Mouse (Mus musculus): ENCODE results near the gene Csrnp2. TPM values are rescaled to one million over a fixed set of nuclear protein-coding genes. Genes with fewer than 3 reads are reported as not detected.

The Csrnp2 gene
- total RNA-seq, 2 experiments from 2014 or later: 0.51 TPM; not detected in 1

DNA sequence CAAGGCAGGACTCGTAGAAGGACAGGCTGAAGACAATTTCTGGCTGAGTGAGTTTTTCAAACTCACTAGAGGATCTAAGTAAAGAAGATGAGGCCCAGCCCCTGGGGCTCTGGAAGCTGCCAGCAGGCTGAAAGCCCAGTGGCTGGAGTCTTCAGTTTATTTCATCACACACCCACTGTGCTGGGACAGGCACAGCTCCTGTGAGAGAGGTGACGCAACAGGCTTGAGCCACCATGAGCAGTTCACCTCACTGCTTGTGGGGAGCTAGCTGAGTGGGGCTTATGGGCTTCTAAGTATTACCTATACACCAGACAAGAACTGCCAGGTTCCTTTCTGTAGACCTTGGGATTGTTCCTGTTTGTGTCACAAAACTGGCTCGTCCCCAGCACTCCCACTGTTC, 9.7 kb downstream of the Csrnp2 start:
- no peak for ATAC-seq (replicated peaks; ENCODE audit: low FRiP score, poor library complexity, severe bottlenecking)

DNA sequence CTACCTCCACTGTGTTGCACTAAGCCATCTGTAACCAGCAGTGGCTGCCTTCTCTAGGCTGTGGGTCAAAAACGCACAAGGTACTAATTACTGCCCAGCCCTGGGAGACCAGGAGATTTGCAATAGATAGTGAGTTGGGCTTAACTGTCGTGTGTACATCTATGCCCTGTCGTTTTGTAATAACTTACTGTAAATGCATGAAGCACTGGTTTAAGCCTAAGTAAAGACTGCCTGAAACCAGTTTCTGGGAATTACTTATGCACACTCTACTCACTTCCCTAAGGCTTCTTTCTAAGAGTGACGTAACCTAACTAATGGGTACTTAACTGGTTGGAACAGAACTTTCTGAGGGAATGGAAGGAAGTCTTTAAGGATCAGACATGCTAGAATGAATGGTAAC, 16.4 kb downstream of the Csrnp2 start:
- ATAC-seq (replicated peaks; ENCODE audit: low FRiP score, poor library complexity, severe bottlenecking): no peak

DNA sequence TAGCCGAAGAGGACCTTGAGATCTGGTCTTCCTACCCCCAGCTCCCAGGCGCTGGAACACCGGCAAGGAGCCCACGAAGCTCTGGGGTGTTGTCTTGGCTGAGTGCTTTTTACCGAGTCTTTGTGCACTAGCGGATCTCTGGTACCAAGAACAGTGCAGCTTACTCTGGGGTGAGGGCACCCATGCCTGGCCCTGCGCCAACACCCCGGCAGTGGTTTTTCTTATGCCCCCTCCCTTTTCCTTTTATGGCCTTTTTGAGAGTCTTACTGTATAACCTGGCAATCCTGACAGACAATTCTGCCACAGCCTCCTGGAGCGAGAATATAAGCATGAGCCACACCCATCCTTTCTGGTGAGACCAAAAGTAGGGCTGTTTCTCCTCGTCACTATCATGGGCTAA, 16.9 kb downstream of the Csrnp2 start:
- no peak for ATAC-seq (replicated peaks; ENCODE audit: low FRiP score, poor library complexity, severe bottlenecking)

DNA sequence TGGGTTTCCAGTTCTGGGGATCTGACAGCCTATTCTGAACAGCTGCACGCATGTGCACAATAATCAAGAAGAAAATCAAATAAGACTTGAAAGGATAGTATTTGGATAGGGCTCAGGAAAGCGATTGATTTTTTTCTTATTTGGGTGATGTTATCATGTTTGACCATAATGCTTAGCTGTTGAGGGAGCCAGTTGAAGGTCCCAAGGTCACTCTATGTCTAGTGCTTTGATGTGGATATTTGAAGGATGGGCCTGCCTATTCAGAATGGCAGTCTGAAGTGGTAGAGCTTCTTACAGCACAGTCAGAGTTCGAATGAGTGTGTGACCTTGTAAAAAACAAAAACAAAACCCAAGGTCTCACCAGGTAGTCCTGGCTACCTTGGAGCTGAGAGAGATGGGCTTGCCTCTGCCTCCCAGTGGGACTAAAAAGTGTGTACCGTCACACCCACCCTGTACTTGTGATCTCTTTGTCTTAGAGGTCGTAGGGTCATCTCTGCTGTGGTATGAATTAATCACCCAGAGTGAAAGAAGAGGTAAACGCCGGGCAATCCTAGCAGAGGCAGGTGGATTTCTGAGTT, 21.3 kb downstream of the Csrnp2 start:
- no peak for ATAC-seq (replicated peaks; ENCODE audit: low FRiP score, poor library complexity, severe bottlenecking)

DNA sequence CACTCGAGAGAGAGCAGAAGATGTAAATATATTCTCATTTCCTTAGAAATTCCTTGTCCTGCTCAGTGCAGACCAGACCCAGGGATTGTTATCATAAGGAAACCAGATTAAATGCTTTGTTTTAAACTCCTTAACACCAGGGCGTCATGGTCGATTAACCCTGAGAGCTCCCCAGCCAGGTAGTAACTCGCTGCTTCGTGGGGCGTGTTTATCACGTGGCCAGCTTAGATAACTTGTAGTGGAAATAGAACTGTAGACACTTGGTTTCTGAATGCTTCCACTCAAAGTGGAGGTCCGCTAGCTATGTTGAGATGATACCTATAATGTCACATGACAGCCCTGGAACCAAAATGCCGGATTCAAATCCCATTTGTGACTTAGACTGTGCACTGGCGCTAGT, 25.3 kb downstream of the Csrnp2 start:
- ATAC-seq (replicated peaks; ENCODE audit: low FRiP score, poor library complexity, severe bottlenecking): no peak

DNA sequence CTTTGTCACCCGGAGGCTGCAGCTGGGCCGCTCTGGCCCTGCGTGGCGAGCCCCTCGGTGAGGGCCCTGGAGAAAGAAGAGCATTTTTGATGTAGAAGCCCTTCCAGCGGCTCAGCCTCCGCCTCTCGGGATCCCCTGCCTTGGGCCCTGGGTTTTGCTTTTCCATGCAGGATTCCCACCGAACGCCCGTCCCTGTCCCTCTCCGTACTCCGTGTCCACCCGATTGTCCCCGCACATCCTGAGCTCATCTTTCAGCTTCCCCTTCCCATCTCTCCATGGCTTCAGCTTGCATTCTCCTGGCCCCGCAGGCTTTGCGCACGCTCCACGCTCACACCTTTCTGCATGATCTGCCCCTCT, 26.1 kb downstream of the Csrnp2 start:
- ATAC-seq (replicated peaks; ENCODE audit: low FRiP score, poor library complexity, severe bottlenecking): no peak

DNA sequence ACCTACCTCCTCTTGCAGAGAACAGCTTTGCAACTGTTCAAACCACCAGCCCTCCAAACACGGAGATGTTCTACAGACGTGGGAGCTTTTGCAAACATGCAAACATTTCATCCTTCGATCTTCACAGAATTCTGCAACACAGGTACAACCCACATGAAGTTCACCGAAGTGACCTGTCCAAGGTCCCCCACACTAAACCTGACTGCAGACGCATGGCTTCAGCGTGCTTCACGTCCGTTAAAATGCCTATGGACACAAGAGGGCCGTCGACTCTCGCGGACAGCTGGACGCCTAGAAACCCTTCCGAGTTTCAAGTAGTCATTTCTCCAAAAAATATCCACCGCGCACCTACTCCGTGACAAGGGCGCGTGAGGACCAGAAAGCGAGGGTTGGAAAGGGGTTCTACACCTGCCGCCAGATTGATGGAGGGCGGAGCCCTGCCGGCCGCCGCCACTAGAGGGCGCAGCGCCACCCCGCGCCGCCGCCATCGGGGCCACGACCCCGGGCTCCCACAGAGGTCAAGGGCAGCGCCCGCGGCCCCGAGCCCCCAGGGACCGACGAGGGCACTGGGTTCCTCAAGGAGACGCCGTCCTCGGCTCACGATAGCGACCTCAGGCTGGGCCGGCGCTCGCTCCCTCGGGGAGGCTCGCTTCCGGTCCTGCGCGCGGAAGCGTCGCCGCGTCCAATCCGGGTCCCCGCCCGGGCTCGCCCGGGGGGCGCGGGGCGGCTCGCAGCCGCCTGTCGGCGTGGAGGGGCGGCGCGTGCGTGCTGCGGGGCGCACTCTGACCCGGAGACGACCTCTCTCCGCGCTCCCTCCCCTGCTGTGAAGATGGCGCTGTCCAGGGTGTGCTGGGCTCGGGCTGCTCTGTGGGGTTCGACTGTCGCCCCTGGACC, 26.7 kb downstream of the Csrnp2 start, which contains the start of gene Letmd1:
Letmd1 (plus strand) TSS at position 729 of the 894 bp plus-strand sequence.
- ATAC-seq (replicated peaks; ENCODE audit: low FRiP score, poor library complexity, severe bottlenecking): peak; percentile 62

DNA sequence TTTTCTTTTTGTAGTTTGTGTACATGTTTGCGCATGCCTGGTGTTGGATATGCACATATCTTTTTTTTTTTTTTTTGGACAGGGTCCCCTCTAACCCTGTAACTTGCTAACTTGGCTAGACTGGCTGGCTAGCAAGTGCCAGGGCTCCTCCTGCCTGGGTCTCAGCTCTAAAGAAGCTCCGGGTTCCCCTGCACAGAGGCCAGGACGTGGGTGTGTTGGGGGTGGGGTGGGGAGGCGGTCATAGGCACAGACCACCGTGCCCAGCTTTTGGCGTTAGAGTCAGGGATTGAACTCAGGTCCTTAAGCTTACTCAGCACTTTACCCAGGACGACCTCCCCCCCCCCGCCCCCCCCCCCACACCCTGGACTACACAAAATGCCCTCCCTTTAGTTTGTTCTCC, 27.6 kb downstream of the Csrnp2 start:
- no peak for ATAC-seq (replicated peaks; ENCODE audit: low FRiP score, poor library complexity, severe bottlenecking)

DNA sequence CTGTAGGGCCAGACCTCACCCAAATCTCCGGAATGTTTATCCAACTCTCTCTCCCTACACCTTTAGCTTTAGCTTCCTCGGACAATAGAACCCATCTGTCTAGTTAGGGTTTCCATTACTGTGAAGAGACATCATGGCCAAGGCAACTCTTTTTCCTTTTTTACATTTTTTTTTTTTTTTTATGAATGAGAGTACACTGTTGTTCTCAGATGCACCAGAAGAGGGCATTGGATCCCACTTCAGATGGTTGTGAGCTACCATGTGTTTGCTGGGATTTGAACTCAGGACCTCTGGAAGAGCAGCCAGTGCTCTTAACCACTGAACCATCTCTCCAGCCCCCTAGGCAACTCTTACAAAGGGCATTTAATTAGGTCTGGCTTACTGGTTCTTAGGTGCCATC, 29.9 kb downstream of the Csrnp2 start:
- ATAC-seq (replicated peaks; ENCODE audit: low FRiP score, poor library complexity, severe bottlenecking): no peak

DNA sequence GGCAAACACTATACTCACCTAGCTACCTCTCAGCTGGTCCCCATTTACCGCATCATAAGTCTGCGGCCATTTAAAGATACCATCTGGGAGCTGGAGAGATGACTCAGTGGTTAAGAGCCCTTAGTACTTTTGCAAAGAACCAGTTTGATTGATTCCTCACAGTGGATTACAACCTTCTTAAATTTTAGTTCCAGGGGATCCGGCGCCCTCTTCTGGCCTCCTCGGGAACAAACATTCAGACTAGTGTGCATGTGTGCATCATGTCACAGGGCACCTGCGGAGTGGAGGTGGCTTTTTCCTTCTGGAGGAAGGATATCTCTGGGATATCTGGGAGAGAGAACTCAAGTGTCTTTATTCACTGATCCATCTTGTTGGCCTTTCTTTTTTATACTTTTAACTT, 31.6 kb downstream of the Csrnp2 start:
- peak; percentile 60 for ATAC-seq (replicated peaks; ENCODE audit: low FRiP score, poor library complexity, severe bottlenecking)

DNA sequence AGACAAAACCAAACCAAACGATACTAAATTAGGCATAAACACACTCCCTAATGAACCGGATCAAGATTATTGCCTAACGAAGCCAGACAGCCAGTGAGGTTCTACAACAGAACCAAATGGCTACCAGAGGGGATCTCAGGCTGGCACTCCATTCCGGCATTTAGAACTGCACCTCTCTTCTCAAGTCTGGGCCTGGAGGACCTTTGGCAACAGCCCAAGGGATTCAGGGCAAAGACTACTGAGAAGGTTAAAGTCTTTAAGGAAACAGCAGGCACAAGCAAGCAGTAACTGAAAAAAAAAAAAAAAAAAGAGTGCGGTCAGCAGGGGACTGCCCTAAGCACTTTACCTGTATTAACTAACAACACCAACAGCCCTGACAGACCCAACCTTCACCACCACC, 33.2 kb downstream of the Csrnp2 start:
- no peak for ATAC-seq (replicated peaks; ENCODE audit: low FRiP score, poor library complexity, severe bottlenecking)

DNA sequence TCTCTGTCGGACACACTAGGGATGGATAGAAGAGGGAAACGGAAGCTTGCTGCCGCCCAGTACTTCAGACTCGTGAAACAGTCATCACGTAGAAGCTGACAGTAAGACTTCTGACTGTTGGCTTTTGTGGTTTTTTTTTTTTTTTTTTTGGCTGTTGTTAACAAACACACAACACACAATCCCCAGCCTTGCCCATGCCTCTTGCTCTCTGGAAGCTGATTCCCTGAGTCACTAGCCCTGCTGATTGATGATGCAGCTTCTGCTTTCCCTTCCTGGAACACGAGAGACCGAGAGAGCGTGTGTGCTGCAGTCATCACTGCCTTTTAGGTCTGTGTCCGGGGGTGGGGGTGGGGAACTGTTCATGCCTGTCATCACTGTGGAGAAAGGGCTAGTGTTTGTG, 33.6 kb downstream of the Csrnp2 start:
- ATAC-seq (replicated peaks; ENCODE audit: low FRiP score, poor library complexity, severe bottlenecking): no peak

DNA sequence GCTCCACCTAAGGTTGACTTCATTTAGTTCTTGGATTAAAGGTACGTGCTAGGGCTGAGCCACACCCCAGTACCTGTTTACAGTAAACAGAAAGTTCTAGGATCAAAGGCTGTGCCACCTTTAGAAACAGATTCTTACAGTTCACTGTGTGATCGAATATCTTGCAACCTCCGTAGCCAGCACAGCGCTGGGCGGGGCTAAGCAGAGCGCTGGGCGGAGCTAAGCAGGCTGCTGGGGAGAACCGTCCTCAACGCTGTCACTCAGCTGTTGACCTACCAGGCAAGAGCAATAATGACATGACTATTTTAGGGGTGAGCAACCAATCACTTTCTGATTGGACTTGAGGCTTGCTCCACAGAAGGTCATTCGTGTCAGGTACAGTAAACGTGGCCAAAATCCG, 34.3 kb downstream of the Csrnp2 start:
- ATAC-seq (replicated peaks; ENCODE audit: low FRiP score, poor library complexity, severe bottlenecking): peak; percentile 82

DNA sequence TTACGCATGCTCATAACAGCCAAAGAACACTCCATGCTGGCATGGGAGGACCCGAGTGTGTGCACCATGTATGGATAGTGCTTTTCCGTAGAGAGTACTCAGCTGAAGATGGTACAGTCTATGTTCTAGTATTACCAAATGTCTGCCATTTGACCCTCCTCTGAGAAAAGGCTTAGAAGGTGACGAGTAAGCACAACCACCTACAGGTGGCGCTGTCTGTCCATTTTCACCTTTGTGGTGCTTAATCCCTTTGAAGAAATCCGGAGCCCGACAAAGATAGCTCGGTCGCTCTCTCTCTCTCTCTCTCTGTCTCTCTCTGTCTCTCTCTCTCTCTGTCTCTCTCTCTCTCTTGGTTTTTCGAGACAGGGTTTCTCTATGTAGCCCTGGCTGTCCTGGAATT, 37.2 kb downstream of the Csrnp2 start:
- ATAC-seq (replicated peaks; ENCODE audit: low FRiP score, poor library complexity, severe bottlenecking): peak; percentile 54; the same call in 1 of the 2 replicates

DNA sequence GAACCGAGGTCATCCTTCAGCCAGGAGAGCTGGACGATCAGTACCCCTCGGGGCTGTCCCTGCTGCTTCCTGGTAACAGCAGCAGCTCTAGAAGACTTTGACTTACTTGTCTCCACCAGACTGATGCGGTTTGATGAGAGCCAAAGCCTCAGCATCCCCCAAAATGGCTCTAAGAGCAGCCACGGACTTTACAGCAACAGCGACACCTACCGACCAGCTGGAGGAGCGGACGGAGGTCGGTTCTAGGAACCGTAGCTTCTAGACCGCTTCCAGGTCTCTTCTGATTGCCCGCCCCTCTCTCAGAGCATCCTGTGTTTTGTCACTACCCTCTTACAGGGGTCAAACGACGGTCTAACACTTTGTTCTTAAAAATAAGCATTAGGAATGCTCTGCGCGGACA, 37.9 kb downstream of the Csrnp2 start:
- ATAC-seq (replicated peaks; ENCODE audit: low FRiP score, poor library complexity, severe bottlenecking): peak; percentile 80

DNA sequence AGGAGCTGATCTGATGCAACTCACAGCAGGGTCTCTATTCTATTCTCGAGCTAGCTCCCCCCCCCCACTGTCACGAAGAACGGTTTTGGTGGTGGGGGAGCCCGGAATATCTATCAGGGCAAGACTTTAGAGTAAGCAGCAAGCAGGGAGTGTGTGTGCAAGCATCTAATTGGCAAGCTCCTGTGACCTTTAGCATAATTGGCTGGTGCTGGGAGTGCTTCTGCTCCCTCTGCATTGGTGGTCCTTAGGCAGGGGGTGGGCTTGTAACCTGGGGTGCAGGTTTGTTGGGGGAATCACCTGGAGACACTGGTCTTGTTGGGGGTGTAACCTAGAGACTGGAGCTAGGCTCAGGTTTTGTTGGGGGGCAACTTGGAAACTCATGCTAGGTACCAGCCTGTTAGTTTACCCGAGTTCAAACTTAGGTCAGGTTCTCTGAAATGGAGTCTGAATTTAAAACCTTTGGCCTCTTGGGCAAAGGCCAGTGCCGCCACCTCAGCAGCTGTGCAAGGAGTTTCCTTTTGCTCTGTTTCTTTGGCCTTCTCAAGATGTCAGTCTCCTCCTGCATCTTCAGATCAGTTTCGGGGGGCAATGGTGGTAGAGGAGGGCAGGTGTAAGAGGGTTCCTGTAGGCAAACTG, 38.8 kb downstream of the Csrnp2 start:
- ATAC-seq (replicated peaks; ENCODE audit: low FRiP score, poor library complexity, severe bottlenecking): no peak

DNA sequence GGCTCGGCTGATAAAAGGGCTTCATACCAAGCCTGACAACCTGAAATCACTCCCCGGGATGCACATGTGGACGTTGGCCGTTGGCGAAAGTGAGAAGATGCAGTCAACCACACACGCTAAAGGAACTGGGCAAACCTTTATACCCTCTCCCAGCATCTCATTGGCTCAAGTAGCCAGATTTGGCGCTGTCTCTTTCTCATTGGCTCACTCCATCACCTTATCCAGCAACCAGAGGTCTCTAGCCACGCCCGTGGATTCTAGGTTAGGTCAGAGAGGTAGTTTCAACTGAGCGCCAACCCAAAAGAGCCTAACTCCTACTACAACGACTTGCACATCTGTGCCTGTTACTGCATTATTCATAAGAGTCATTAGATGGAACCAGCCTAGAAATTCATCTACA, 42.8 kb downstream of the Csrnp2 start:
- ATAC-seq (replicated peaks; ENCODE audit: low FRiP score, poor library complexity, severe bottlenecking): no peak

DNA sequence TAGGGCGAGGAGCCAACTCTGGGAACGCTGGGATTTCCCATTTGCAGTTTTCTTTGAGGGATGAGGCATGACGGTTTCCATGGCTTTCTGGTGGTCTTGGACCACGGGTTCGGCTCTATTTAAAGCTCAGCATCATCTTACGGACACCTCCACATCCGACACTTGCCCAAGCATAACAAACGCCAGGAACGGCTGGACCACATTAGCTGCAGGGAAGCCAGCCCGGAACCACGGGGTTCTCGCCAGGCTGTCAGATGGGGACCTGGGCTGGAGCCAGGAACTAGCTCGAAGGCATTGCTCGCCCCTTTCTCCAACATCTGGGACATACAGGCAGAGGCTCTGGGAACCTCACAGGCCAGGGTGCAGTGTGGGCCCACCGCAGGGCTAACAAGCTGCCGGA, 44.0 kb downstream of the Csrnp2 start:
- no peak for ATAC-seq (replicated peaks; ENCODE audit: low FRiP score, poor library complexity, severe bottlenecking)

DNA sequence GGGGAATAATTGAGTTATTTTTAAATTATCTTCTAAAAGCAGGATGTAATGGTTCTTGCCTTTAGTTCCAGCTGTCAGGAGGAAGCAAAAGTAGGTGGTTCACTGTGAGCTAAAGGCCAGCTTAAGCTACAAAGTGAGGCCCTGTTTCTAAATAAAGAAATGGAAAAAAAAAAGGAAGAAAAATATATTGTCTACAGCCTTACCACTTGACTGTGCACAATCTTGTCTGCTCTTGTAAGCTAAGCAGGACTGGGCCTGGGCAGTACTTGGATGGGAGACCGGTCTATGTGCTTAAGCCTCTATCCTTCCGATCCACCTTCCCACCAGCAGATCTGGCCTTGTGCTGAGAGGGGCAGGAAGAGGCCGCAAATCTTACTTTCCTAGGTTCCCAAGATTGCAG, 45.8 kb downstream of the Csrnp2 start:
- ATAC-seq (replicated peaks; ENCODE audit: low FRiP score, poor library complexity, severe bottlenecking): 0 out of 2 replicates have a peak, but pooled peaks have one; percentile 37

DNA sequence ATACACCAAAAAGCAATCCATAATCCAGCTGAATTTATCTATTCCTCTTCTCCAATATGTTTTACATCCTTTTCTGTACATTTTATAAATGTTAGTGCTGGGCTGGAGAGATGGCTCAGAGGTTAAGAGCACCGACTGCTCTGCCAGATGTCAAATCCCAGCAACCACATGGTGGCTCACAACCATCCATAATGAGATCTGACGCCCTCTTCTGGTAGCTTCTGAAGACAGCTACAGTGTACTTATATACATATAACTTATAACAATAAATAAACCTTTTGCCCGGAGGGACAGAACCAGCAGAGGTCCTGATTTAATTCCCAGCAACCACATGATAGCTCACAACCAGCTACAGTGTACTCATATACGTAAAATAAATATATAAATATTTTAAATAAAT, 46.7 kb downstream of the Csrnp2 start:
- ATAC-seq (replicated peaks; ENCODE audit: low FRiP score, poor library complexity, severe bottlenecking): no peak

DNA sequence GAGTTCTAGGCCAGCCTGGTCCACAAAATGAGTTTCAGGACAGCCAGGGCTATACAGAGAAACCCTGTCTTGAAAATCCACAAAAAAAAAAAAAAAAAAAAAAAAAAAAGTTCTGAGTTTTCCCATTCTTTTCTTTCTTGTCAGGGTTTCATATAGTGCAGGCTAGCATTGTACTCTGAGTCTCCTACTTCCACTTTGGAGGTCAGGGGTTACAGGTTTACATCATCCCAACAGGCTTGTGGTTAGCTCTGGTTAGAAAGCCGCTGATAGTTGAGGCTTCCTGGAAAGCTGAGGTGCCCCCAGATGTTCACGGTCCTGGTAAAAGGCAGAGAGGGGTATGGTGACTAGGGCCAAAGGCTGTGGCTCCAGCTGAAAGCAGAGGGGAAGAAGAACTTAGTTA, 48.4 kb downstream of the Csrnp2 start:
- ATAC-seq (replicated peaks; ENCODE audit: low FRiP score, poor library complexity, severe bottlenecking): no peak
